8 mouse cellular contexts compared by ENCODE assay signal in the genomic region with DNA sequence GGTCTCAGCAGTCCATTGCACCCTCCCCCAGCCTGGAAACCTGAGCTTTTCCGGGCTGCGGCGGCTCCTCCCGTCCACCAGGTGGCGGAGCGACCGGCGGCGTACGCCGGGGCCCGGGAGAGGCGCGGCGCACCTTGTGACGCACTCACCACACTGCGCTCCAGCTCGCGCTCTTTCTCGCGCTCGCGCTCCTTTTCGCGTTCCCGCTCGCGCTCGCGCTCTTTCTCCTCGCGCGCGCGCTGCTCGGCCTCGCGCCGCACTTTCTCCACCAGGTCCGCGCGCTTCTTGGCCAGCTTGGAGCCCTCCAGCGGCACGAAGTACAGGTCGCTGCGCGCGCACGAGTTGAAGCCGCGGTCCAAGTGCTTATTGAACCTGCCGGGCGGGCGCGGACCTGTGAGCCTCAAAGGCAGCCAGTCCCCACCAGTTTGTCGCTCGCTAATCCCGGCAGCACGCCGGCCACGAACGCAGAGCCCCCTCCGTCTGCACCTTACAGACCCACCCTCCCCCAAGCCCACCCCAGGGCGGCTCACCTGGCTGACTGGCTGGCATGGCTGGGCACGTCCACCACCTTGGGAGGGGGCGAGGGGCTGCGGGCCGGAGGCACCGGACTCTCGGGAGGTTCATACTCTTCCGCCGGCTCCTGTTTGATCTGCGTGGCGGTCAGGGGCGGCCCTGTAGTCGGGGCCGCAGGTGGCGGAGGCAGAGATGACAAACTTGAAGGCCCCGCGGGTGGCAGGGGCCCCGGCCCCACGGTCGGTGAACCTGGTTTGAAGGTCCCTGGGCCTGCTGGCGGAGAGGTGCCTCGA. TPM values are rescaled to one million over a fixed set of nuclear protein-coding genes. Genes with fewer than 3 reads are reported as not detected.
DNase-seq lines count a peak whose midpoint lies in the region; ATAC-seq and TF ChIP-seq lines count a peak whose summit lies in the region.

No protein-coding gene starts in this region.

- H3K36me3 ChIP-seq in hindbrain, embryonic 10.5 days, result peaks cover 71% of the 10 kb centered on the region
- peaks cover 32% of the 10 kb centered on the region for H3K36me3 ChIP-seq in lung, embryonic 16.5 days (ENCODE audit: control insufficient read depth, insufficient read depth, low read length)
- H3K36me3 ChIP-seq in thymus, adult 2 months (ENCODE audit: control insufficient read depth, insufficient read depth, low read length), result no peaks in the 10 kb centered on the region

- no peaks in the 10 kb centered on the region for H3K9me3 ChIP-seq in hindbrain, embryonic 10.5 days
- H3K9me3 ChIP-seq in lung, embryonic 16.5 days (ENCODE audit: control insufficient read depth, low read length), result no peaks in the 10 kb centered on the region

- H3K4me2 ChIP-seq in lung, embryonic 16.5 days (ENCODE audit: low read depth, low read length), result peak overlapping the region; percentile 97

- WGBS in hindbrain, embryonic 10.5 days, result 1% methylated on average over 85 of the region's 85 CpGs
- WGBS in lung, embryonic 16.5 days, result 2% methylated on average over 85 of the region's 85 CpGs
- WGBS in thymus, adult 2 months, result 1% methylated on average over 85 of the region's 85 CpGs

- no peaks in the 10 kb centered on the region for H3K27me3 ChIP-seq in hindbrain, embryonic 10.5 days (ENCODE audit: insufficient read depth, poor library complexity, severe bottlenecking)
- no peaks in the 10 kb centered on the region for H3K27me3 ChIP-seq in lung, embryonic 16.5 days (ENCODE audit: control insufficient read depth, insufficient read depth, low read depth, low read length)
- no peaks in the 10 kb centered on the region for H3K27me3 ChIP-seq in thymus, adult 2 months (ENCODE audit: control insufficient read depth, insufficient read depth, low read length)

- peak overlapping the region; percentile 68 for H3K4me3 ChIP-seq in hindbrain, embryonic 10.5 days
- H3K4me3 ChIP-seq in lung, embryonic 16.5 days (ENCODE audit: low read length), result peak overlapping the region; percentile 58
- peak overlapping the region; percentile 72 for H3K4me3 ChIP-seq in thymus, adult 2 months (ENCODE audit: control insufficient read depth, insufficient read depth, low read length)

- DNase-seq in MN1 (ENCODE audit: low spot score), result peak; percentile 49
- peak; percentile 97 for DNase-seq in cerebellum, adult 9-10 months
- peak; percentile 93 for DNase-seq in hindbrain, embryonic 10.5 days (ENCODE audit: low spot score)
- DNase-seq in layer of hippocampus, adult 9-10 months (ENCODE audit: low spot score), result peak; percentile 81
- peak; percentile 88 for DNase-seq in ovary, adult 18-20 months (ENCODE audit: low spot score)
- peak; percentile 94 for DNase-seq in thymus, adult 2 months

- peak overlapping the region; percentile 84 for H3K9ac ChIP-seq in lung, embryonic 16.5 days (ENCODE audit: low read length)

- peak; percentile 87 for TF ChIP-seq POLR2A in thymus, adult 2 months (IDR thresholded peaks at IDR 0.05; ENCODE audit: control insufficient read depth, extremely low read depth, insufficient read depth, low read length, poor library complexity)

- H3K4me1 ChIP-seq in hindbrain, embryonic 10.5 days (replicated peaks), result peaks cover 48% of the 10 kb centered on the region
- H3K4me1 ChIP-seq in lung, embryonic 16.5 days (replicated peaks; ENCODE audit: control insufficient read depth, insufficient read depth, low read length), result peaks cover 23% of the 10 kb centered on the region
- H3K4me1 ChIP-seq in thymus, adult 2 months (replicated peaks; ENCODE audit: control insufficient read depth, insufficient read depth, low read length), result peaks cover 27% of the 10 kb centered on the region

- ATAC-seq in frontal cortex, adult (ENCODE audit: low TSS enrichment), result peak; percentile 62
- ATAC-seq in lung, embryonic 16.5 days (ENCODE audit: low read depth), result peak; percentile 77

- peak; percentile 97 for TF ChIP-seq CTCF in thymus, adult 2 months (IDR thresholded peaks at IDR 0.05; ENCODE audit: borderline replicate concordance, control insufficient read depth, extremely low read depth, insufficient read depth, low read length, poor library complexity)

- peak overlapping the region; percentile 95 for H3K27ac ChIP-seq in hindbrain, embryonic 10.5 days
- H3K27ac ChIP-seq in lung, embryonic 16.5 days (ENCODE audit: low read length), result peak overlapping the region; percentile 81
- H3K27ac ChIP-seq in thymus, adult 2 months (ENCODE audit: control insufficient read depth, insufficient read depth, low read length), result peak overlapping the region; percentile 8; the same call in 1 of the 2 replicates

RNA-seq across cellular contexts. Expression of gene Grcc10, which starts 4.5 kb away (rescaled TPM):
- polyA plus RNA-seq in hindbrain, embryonic 10.5 days (2016; fragmentation: Nextera tagmentation; extraction: Ambion mirVana), result 446 and 555 TPM in 2 replicates
- polyA plus RNA-seq in lung, embryonic 16.5 days (2015; fragmentation: Nextera tagmentation; extraction: Ambion mirVana), result 430 and 446 TPM in 2 replicates
- polyA plus RNA-seq in thymus, adult 2 months (2012; rRNA removed), result 265 and 352 TPM in 2 replicates

RNA-seq across cellular contexts. Expression of gene Ptpn6, which starts 7.2 kb away (rescaled TPM):
- polyA plus RNA-seq in hindbrain, embryonic 10.5 days (2016; fragmentation: Nextera tagmentation; extraction: Ambion mirVana), result 7.9 and 8.2 TPM in 2 replicates
- polyA plus RNA-seq in lung, embryonic 16.5 days (2015; fragmentation: Nextera tagmentation; extraction: Ambion mirVana), result 21.3 and 27.3 TPM in 2 replicates
- polyA plus RNA-seq in thymus, adult 2 months (2012; rRNA removed), result 210 and 212 TPM in 2 replicates

RNA-seq across cellular contexts. Expression of gene Gm45234, which starts 10.1 kb away (rescaled TPM):
- polyA plus RNA-seq in hindbrain, embryonic 10.5 days (2016; fragmentation: Nextera tagmentation; extraction: Ambion mirVana), result not detected in 2 replicates
- not detected in 2 replicates for polyA plus RNA-seq in lung, embryonic 16.5 days (2015; fragmentation: Nextera tagmentation; extraction: Ambion mirVana)
- polyA plus RNA-seq in thymus, adult 2 months (2012; rRNA removed), result not detected in 2 replicates

RNA-seq across cellular contexts. Expression of gene Atn1, which starts 10.6 kb away (rescaled TPM):
- polyA plus RNA-seq in hindbrain, embryonic 10.5 days (2016; fragmentation: Nextera tagmentation; extraction: Ambion mirVana), result 11.2 and 13.0 TPM in 2 replicates
- 14.0 and 14.7 TPM in 2 replicates for polyA plus RNA-seq in lung, embryonic 16.5 days (2015; fragmentation: Nextera tagmentation; extraction: Ambion mirVana)
- polyA plus RNA-seq in thymus, adult 2 months (2012; rRNA removed), result 48.3 and 51.6 TPM in 2 replicates

RNA-seq across cellular contexts. Expression of gene Eno2, which starts 23.8 kb away (rescaled TPM):
- 3.4 and 5.4 TPM in 2 replicates for polyA plus RNA-seq in hindbrain, embryonic 10.5 days (2016; fragmentation: Nextera tagmentation; extraction: Ambion mirVana)
- 3.5 and 4.7 TPM in 2 replicates for polyA plus RNA-seq in lung, embryonic 16.5 days (2015; fragmentation: Nextera tagmentation; extraction: Ambion mirVana)
- polyA plus RNA-seq in thymus, adult 2 months (2012; rRNA removed), result 10.2 and 12.9 TPM in 2 replicates

Comparison
In these comparisons a context has a peak if more than half of its experiments do, and no peak if none do; other contexts are left out.
1. Peak in every context shown above with its lines: DNase-seq, ATAC-seq, H3K4me3 ChIP-seq and H3K27ac ChIP-seq.
2. H3K27ac ChIP-seq: peak in every context shown above with its lines; median percentile 95 in hindbrain, embryonic 10.5 days; 81 in lung, embryonic 16.5 days; 8 in thymus, adult 2 months.